Mouse (Mus musculus) cortical plate, adult 2 months (tissue): ENCODE measurements at regions not wholly inside any gene's neighbourhood (a gene's known extent, or its start where the extent isn't known, plus 50 kb on each side); places are given as distances from the start of the nearest gene placed in this dataset.

Experiments used
- H3K27ac ChIP-seq: fragments of 200-500 bp; 2 replicates; pipeline ENCODE4 v1.5.1; 2012; ENCODE audit warnings: low read length, control low read depth, inconsistent platforms; ENCODE audit not compliant: insufficient read depth
- H3K4me1 ChIP-seq: fragments of 200-500 bp; 2 replicates; pipeline ENCODE4 v1.6.1; 2011; ENCODE audit warnings: low read length; ENCODE audit not compliant: control insufficient read depth, insufficient read depth
- H3K4me3 ChIP-seq: fragments of 200-500 bp; 2 replicates; pipeline ENCODE4 v1.5.1; 2011; ENCODE audit warnings: mild to moderate bottlenecking, low read length, control low read depth; ENCODE audit not compliant: insufficient read depth
- CTCF ChIP-seq: fragments of 200-500 bp; IDR thresholded peaks from 2 replicates; pipeline ENCODE4 v1.5.1; 2011; ENCODE audit warnings: mild to moderate bottlenecking, control low read depth, low read length; ENCODE audit not compliant: insufficient read depth; ENCODE audit errors: extremely low read depth
- POLR2A ChIP-seq: fragments of 200-500 bp; IDR thresholded peaks from 2 replicates; pipeline ENCODE4 v1.6.1; 2011; ENCODE audit warnings: mild to moderate bottlenecking, low read length, control low read depth; ENCODE audit not compliant: insufficient read depth; ENCODE audit errors: extremely low read depth

- Histone ChIP-seq H3K4me3 (no peak overlapping the region), H3K27ac (no peak overlapping the region), H3K4me1 (no peaks in the 10 kb centered on the region)
- no peak for TF ChIP-seq POLR2A
- no peak for TF ChIP-seq CTCF
Measured at GRCm38 (mm10) chr5:47115882-47116281, 867.1 kb upstream of the Slit2 start.

- Histone ChIP-seq H3K4me3 (no peak overlapping the region), H3K4me1 (no peaks in the 10 kb centered on the region), H3K27ac (no peak overlapping the region)
- TF ChIP-seq CTCF (no peak), POLR2A (no peak)
Measured at GRCm38 (mm10) chr5:47095703-47096102, 887.2 kb upstream of the Slit2 start.

- Histone ChIP-seq H3K4me3 (no peak overlapping the region), H3K4me1 (no peaks in the 10 kb centered on the region), H3K27ac (no peak overlapping the region)
- no peak for TF ChIP-seq CTCF
- no peak for TF ChIP-seq POLR2A
Measured at GRCm38 (mm10) chr5:47052942-47053341, 930.0 kb upstream of the Slit2 start.

GRCm38 (mm10) chr5:47036752-47037151 is 946.2 kb upstream of the Slit2 start:
- H3K27ac ChIP-seq, result no peak overlapping the region
- no peak for TF ChIP-seq POLR2A
- TF ChIP-seq CTCF, result no peak
- H3K4me3 ChIP-seq, result no peak overlapping the region
- no peaks in the 10 kb centered on the region for H3K4me1 ChIP-seq

- no peak overlapping the region for H3K27ac ChIP-seq
- H3K4me3 ChIP-seq, result no peak overlapping the region
- no peaks in the 10 kb centered on the region for H3K4me1 ChIP-seq
- TF ChIP-seq POLR2A, result no peak
- TF ChIP-seq CTCF, result no peak
Measured at GRCm38 (mm10) chr5:47034021-47034420, 948.9 kb upstream of the Slit2 start.

- Histone ChIP-seq H3K27ac (no peak overlapping the region), H3K4me3 (no peak overlapping the region), H3K4me1 (no peaks in the 10 kb centered on the region)
- TF ChIP-seq CTCF, result peak; percentile 59
- no peak for TF ChIP-seq POLR2A
Measured at GRCm38 (mm10) chr5:47014351-47014750, 968.6 kb upstream of the Slit2 start.

- no peak overlapping the region for H3K4me3 ChIP-seq
- TF ChIP-seq POLR2A (no peak), CTCF (no peak)
- H3K4me1 ChIP-seq, result no peaks in the 10 kb centered on the region
- no peak overlapping the region for H3K27ac ChIP-seq
Measured at GRCm38 (mm10) chr5:46992557-46992956, 990.4 kb upstream of the Slit2 start.

- Histone ChIP-seq H3K4me3 (no peak overlapping the region), H3K27ac (no peak overlapping the region), H3K4me1 (no peaks in the 10 kb centered on the region)
- TF ChIP-seq CTCF (no peak), POLR2A (no peak)
Measured at GRCm38 (mm10) chr5:46986519-46986918, 996.4 kb upstream of the Slit2 start.

GRCm38 (mm10) chr5:46980326-46980725 is 1002.6 kb upstream of the Slit2 start:
- Histone ChIP-seq H3K4me1 (no peaks in the 10 kb centered on the region), H3K27ac (no peak overlapping the region), H3K4me3 (no peak overlapping the region)
- TF ChIP-seq CTCF (no peak), POLR2A (no peak)

GRCm38 (mm10) chr5:46968870-46969436 is 1014.0 kb upstream of the Slit2 start:
- no peak for TF ChIP-seq CTCF
- no peak for TF ChIP-seq POLR2A
- H3K27ac ChIP-seq, result no peak overlapping the region

More at GRCm38 (mm10) chr5:46968870-46969436, 1014.0 kb upstream of the Slit2 start:
- no peaks in the 10 kb centered on the region for H3K4me1 ChIP-seq
- no peak overlapping the region for H3K4me3 ChIP-seq
